Mouse (Mus musculus) kidney, adult 2 months (tissue): Measurements from ENCODE around the gene Vgll4. TPM values are rescaled to one million over a fixed set of nuclear protein-coding genes. Genes with fewer than 3 reads are reported as not detected.
A peak's percentile ranks its signal among the peaks of the same experiment; 100 is the strongest.

ENCODE experiments used
- DNase-seq: peaks from one replicate; pipeline ENCODE4 v3.0.0; 2021
- H3K27ac ChIP-seq: fragments of 200-500 bp; 2 replicates; pipeline ENCODE4 v1.5.1; 2012; ENCODE audit warnings: low read depth, low read length, control low read depth, inconsistent platforms; ENCODE audit not compliant: insufficient read depth
- H3K27me3 ChIP-seq: fragments of 200-500 bp; replicated peaks from 2 replicates; pipeline ENCODE4 v1.6.1; 2012; ENCODE audit warnings: mild to moderate bottlenecking, moderate library complexity, low read length, inconsistent platforms; ENCODE audit not compliant: control insufficient read depth, insufficient read depth
- H3K36me3 ChIP-seq: fragments of 200-500 bp; 2 replicates; pipeline ENCODE4 v1.6.1; 2012; ENCODE audit warnings: mild to moderate bottlenecking, moderate library complexity, low read length, inconsistent platforms; ENCODE audit not compliant: control insufficient read depth, insufficient read depth
- H3K4me1 ChIP-seq: fragments of 200-500 bp; 2 replicates; pipeline ENCODE4 v1.6.1; 2011; ENCODE audit warnings: low read length; ENCODE audit not compliant: control insufficient read depth, insufficient read depth
- H3K4me3 ChIP-seq: fragments of 200-500 bp; 2 replicates; pipeline ENCODE4 v1.5.1; 2011; ENCODE audit warnings: mild to moderate bottlenecking, low read depth, low read length, control low read depth; ENCODE audit not compliant: insufficient read depth
- CTCF ChIP-seq: fragments of 200-500 bp; conservative IDR thresholded peaks from 2 replicates; pipeline ENCODE4 v1.5.1; 2011; ENCODE audit warnings: low read depth, mild to moderate bottlenecking, control low read depth, low read length, moderate library complexity, mixed read lengths; ENCODE audit not compliant: insufficient read depth, insufficient read length
- POLR2A ChIP-seq: fragments of 200-500 bp; IDR thresholded peaks from one replicate; pipeline ENCODE4 v1.6.1; 2011; ENCODE audit warnings: low read depth, low read length, control low read depth
- WGBS: fragments of 180-500 bp; shearing (Covaris S2); methylation state at CpG from one replicate; pipeline ENCODE4 v1.1.7; 2018; 5-methylcytosine and 5-hydroxymethylcytosine counted together
- polyA plus RNA-seq: library from polyadenylated mRNA; depleted of rRNA; stranded (reverse); fragments of >200 nt; gene quantifications from 2 replicates; pipeline ENCODE4 v1.2.3, GENCODE M21; 2012

Vgll4 gene
- polyA plus RNA-seq, 1 experiment = 60.5 TPM

DNA sequence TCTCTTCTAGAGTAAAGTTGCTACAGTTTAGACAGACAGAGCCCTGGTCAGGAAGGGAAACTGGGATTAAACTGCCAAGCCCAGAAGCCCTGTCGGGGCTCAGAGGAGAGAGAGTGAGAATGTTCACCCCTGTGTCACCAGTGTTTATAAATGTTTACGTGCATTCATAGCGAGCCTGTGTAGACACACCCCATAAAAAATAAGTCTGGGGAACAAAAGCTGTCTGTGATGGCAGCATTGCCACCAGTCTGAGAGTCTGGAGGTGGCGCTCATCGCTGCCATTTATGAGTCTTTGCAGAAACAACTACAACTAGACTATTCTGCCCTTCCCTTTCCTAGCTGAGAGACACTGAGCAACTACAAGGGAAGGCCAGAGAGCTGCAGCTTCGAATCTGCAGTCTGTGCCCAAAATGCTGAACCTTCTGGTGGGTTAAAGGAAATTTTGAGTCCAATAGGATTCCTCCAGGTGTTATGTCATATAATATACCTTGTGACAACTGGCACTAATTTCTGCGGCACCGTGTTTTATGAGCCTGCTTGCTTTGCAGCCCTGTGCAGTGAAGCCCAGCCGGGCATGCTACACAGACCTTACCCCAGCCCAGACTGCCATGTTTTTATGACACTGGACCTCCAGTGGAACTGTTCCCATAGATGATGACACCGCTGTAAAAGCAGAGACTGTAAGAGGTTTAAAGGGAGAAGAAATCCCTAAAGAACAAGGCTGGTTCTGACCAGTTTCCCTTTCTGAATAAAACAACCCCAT, 11.4 kb downstream of the Vgll4 start:
- WGBS = 53% methylated on average over 10 of the region's 10 CpGs
- no peak for DNase-seq
- H3K27me3 ChIP-seq = no peaks in the 10 kb centered on the region
- no peaks in the 10 kb centered on the region for H3K36me3 ChIP-seq
- H3K27ac ChIP-seq = peak overlapping the region; percentile 1; the same call in 1 of the 2 replicates
- peaks cover 8% of the 10 kb centered on the region; the same call in 1 of the 2 replicates for H3K4me1 ChIP-seq
- TF ChIP-seq POLR2A (no peak), CTCF (no peak)
- no peak overlapping the region for H3K4me3 ChIP-seq

DNA sequence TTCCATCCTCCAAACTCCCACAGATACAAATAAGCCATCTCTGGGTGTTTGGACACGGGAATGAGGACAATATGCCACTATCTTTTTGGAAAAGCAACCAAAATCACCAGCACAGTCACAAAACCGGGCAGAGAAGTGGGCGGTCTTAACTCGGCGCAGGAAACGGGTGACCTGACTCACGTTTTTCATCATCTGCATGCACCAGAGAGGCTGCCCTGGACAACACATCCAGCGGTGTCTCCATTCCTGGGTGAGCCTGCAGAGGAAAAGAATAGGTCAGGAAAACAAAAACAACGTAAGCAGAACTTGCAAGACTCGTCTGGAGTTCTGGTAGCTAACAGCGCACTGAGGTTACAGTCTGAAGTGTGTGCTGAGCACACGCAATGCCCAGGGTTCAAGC, 12.0 kb downstream of the Vgll4 start:
- H3K4me3 ChIP-seq = no peak overlapping the region
- no peak overlapping the region for H3K27ac ChIP-seq
- 72% methylated on average over 12 of the region's 12 CpGs for WGBS
- peaks cover 8% of the 10 kb centered on the region; the same call in 1 of the 2 replicates for H3K4me1 ChIP-seq
- no peak for DNase-seq
- no peaks in the 10 kb centered on the region for H3K36me3 ChIP-seq
- no peaks in the 10 kb centered on the region for H3K27me3 ChIP-seq
- no peak for TF ChIP-seq CTCF
- TF ChIP-seq POLR2A = no peak

DNA sequence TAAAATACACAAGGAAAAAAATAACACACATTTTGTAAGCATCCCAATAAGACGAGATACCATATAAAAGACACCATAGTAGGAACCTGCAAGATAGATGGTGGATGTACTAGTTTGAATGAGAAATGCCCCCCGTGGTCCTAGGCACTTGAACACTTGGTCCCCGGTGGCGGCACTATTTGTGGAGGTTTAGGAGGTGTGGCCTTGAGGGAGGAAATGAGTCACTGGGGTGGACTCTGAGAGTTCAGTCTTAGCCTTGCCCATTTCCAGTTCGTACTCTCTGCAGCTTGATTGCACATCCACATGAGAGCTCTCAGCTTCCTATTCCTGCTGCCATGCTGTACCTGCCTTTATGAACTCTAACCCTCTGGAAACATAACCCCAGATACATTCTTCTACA, 15.3 kb downstream of the Vgll4 start:
- WGBS = 77% methylated on average over 5 of the region's 5 CpGs
- no peak for DNase-seq
- TF ChIP-seq CTCF = no peak
- no peak for TF ChIP-seq POLR2A
- H3K27me3 ChIP-seq = no peaks in the 10 kb centered on the region
- no peak overlapping the region for H3K4me3 ChIP-seq
- peaks cover 4% of the 10 kb centered on the region; the same call in 1 of the 2 replicates for H3K4me1 ChIP-seq
- H3K27ac ChIP-seq = no peak overlapping the region
- no peaks in the 10 kb centered on the region for H3K36me3 ChIP-seq

DNA sequence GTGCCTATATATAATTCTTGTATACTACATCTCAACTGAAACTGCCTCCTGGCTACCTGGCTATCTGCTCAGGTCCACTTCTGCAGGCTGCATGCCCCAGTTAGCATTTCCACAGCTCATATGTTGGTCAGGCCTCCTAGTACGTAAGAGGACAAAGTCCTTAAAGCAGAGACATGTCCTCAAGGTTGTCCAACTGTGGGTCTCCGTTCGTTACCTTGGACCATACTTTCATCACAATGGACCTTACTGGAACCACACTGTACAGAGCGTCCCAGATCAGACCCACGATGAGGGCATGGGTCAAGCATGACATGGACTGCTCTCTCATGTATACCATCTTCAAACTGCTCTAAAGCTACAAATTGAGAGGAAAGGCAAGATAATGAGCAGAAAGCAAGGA, 16.2 kb downstream of the Vgll4 start:
- 80% methylated on average over 5 of the region's 5 CpGs for WGBS
- no peak overlapping the region for H3K4me3 ChIP-seq
- TF ChIP-seq POLR2A (no peak), CTCF (no peak)
- H3K27ac ChIP-seq = no peak overlapping the region
- no peaks in the 10 kb centered on the region for H3K27me3 ChIP-seq
- no peaks in the 10 kb centered on the region; the same call in 1 of the 2 replicates for H3K4me1 ChIP-seq
- H3K36me3 ChIP-seq = no peaks in the 10 kb centered on the region
- no peak for DNase-seq

DNA sequence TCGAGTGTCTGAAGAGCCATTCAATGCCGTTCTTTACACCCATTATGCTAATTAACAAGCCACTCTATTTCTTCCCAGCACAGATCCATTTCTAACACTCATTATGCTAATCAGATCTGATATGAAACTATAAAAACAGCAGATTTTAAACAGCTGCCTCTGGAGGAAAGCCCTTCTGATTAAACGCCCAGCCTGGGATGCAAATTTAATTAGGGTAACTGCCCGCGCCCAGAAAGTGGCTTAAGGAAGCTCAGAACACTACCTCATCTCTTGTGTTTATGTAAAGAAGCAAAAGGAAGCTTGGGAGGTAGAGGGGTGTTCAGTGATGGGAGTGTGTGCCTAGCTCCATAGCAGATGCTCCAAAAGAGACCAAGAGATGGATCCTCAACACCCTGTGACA, 17.4 kb downstream of the Vgll4 start:
- no peak for DNase-seq
- Histone ChIP-seq H3K36me3 (no peaks in the 10 kb centered on the region), H3K4me1 (no peaks in the 10 kb centered on the region; the same call in 1 of the 2 replicates), H3K27me3 (no peaks in the 10 kb centered on the region), H3K27ac (no peak overlapping the region), H3K4me3 (no peak overlapping the region)
- WGBS = 64% methylated on average over 5 of the region's 5 CpGs
- TF ChIP-seq POLR2A (no peak), CTCF (no peak)

DNA sequence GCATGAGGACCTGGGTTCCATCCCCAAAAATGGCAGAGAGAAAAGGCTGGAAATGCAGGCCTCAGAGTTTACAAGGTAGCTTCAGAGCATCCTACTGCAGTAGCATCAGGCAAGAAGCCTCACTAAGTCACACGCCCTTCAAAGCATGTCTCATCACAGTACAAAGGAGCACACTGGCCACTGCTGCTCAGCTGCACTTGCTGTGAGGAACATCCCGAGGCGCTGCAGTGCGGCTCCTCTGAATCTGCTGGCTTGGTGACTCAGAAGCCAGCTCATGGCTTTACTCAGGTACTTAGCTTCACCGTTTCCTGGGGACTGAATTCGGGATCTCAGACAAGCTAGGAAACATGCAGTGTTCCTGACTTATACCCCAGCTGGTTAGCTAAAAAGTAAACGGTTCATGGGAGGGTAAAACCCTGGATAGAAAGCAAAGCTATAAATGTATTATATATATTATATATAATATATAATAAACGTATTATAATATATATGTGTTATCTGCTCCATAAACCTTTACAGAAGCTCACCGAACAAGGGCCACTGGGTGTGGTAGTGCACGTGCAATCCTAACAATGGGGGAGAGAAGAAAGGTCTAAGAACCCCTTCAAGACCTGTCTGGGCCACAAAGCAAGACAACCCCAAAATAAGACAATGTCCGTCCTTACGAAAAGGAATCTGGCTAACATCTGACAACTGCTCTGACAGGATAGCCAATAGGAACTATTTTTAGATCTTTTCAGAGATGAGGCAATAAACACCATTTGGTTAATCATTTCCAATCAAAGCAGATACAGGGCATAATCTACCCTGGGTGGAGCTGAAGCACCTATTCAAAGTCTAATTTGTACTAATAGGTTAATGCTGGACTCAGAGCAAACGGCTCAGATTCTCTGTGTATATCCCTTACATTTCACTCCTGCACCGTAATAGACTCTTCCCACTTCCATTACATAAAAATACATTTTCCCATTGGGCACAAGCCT, 25.0 kb downstream of the Vgll4 start:
- 76% methylated on average over 14 of the region's 14 CpGs for WGBS
- no peaks in the 10 kb centered on the region for H3K27me3 ChIP-seq
- no peak for TF ChIP-seq POLR2A
- TF ChIP-seq CTCF = no peak
- no peak overlapping the region for H3K4me3 ChIP-seq
- H3K36me3 ChIP-seq = no peaks in the 10 kb centered on the region
- H3K4me1 ChIP-seq = peaks cover 9% of the 10 kb centered on the region; the same call in 1 of the 2 replicates
- no peak overlapping the region for H3K27ac ChIP-seq
- DNase-seq = no peak
